In genomic region chr11:6038929-6039328, GRCm38 (mm10) we compare ENCODE assay signal across 19 mouse cellular contexts. TPM values are rescaled to one million over a fixed set of nuclear protein-coding genes. Genes with fewer than 3 reads are reported as not detected.
A peak's percentile ranks its signal among the peaks of the same experiment; 100 is the strongest.
DNase-seq lines count a peak whose midpoint lies in the region; ATAC-seq and TF ChIP-seq lines count a peak whose summit lies in the region.
"Had no signal": no experiment of that assay in that cellular context is flagged by ENCODE, and none has a peak within 500 bp of the region (broad histone marks: within the 10 kb centered on the region; RNA-seq: fewer than 3 reads in every experiment).

No protein-coding gene starts in this region.

- H3K27ac ChIP-seq in midbrain, embryonic 13.5 days, result no peak overlapping the region
- H3K27ac ChIP-seq in midbrain, embryonic 15.5 days, result no peak overlapping the region
- H3K27ac ChIP-seq in forebrain, postnatal 0 days (ENCODE audit: low read depth, low read length), result peak overlapping the region; percentile 85
- H3K27ac ChIP-seq in olfactory bulb, adult 2 months (ENCODE audit: insufficient read depth, low read depth, low read length), result peak overlapping the region; percentile 76
- H3K27ac ChIP-seq in heart, embryonic 11.5 days (ENCODE audit: low read depth, low read length), result no peak overlapping the region
- H3K27ac ChIP-seq: heart, embryonic 13.5 days; left cerebral cortex, adult 2 months; limb, embryonic 12.5 days; liver, embryonic 15.5 days; stomach, postnatal 0 days had no signal

- no peaks in the 10 kb centered on the region for H3K27me3 ChIP-seq in midbrain, embryonic 13.5 days
- no peaks in the 10 kb centered on the region for H3K27me3 ChIP-seq in midbrain, embryonic 15.5 days (replicated peaks)
- no peaks in the 10 kb centered on the region for H3K27me3 ChIP-seq in forebrain, postnatal 0 days (ENCODE audit: insufficient read depth, low read length)
- no peaks in the 10 kb centered on the region for H3K27me3 ChIP-seq in heart, embryonic 11.5 days (ENCODE audit: control insufficient read depth, insufficient read depth, low read length)
- H3K27me3 ChIP-seq: heart, embryonic 13.5 days; limb, embryonic 12.5 days; liver, embryonic 15.5 days had no signal

- H3K36me3 ChIP-seq in midbrain, embryonic 13.5 days, result no peaks in the 10 kb centered on the region
- H3K36me3 ChIP-seq in midbrain, embryonic 15.5 days (replicated peaks), result no peaks in the 10 kb centered on the region
- H3K36me3 ChIP-seq in forebrain, postnatal 0 days (ENCODE audit: insufficient read depth), result no peaks in the 10 kb centered on the region
- H3K36me3 ChIP-seq in heart, embryonic 11.5 days (ENCODE audit: control insufficient read depth, insufficient read depth, low read length), result no peaks in the 10 kb centered on the region
- H3K36me3 ChIP-seq: heart, embryonic 13.5 days; limb, embryonic 12.5 days; liver, embryonic 15.5 days had no signal

- no peaks in the 10 kb centered on the region for H3K9me3 ChIP-seq in midbrain, embryonic 13.5 days
- no peaks in the 10 kb centered on the region for H3K9me3 ChIP-seq in midbrain, embryonic 15.5 days
- no peaks in the 10 kb centered on the region for H3K9me3 ChIP-seq in forebrain, postnatal 0 days (ENCODE audit: low read length)
- H3K9me3 ChIP-seq in heart, embryonic 11.5 days (replicated peaks; ENCODE audit: control insufficient read depth, low read length), result no peaks in the 10 kb centered on the region
- H3K9me3 ChIP-seq: limb, embryonic 12.5 days had no signal

- TF ChIP-seq CTCF in forebrain, postnatal 0 days (IDR thresholded peaks at IDR 0.05; ENCODE audit: low read depth), result no peak
- TF ChIP-seq CTCF in olfactory bulb, adult 2 months (IDR thresholded peaks at IDR 0.05; ENCODE audit: insufficient read depth, low read depth, low read length), result no peak

- DNase-seq in brain, adult 2 months (ENCODE audit: low read depth, low spot score), result peak; percentile 47
- peak; percentile 72 for DNase-seq in forebrain, postnatal 0 days
- DNase-seq in ovary, postnatal 10 days (ENCODE audit: low spot score), result no peak
- DNase-seq: adrenal gland, adult 2 months; embryo, embryonic 11 days; kidney, adult 8-10 months; kidney, postnatal 4 days; lung, postnatal 14 days; thymus, postnatal 36 days had no signal

- H3K4me3 ChIP-seq in midbrain, embryonic 13.5 days (replicated peaks), result no peak overlapping the region
- H3K4me3 ChIP-seq in midbrain, embryonic 15.5 days, result no peak overlapping the region
- H3K4me3 ChIP-seq in forebrain, postnatal 0 days (ENCODE audit: low read depth, low read length), result no peak overlapping the region
- H3K4me3 ChIP-seq in olfactory bulb, adult 2 months (ENCODE audit: insufficient read depth, low read depth, low read length), result no peak overlapping the region
- H3K4me3 ChIP-seq in heart, embryonic 11.5 days (ENCODE audit: low read depth, low read length), result no peak overlapping the region
- H3K4me3 ChIP-seq: heart, embryonic 13.5 days; left cerebral cortex, adult 2 months; limb, embryonic 12.5 days; liver, embryonic 15.5 days had no signal

- H3K9ac ChIP-seq in midbrain, embryonic 13.5 days (replicated peaks), result 0 out of 2 replicates have a peak overlapping the region, but pooled peaks have one; percentile 39
- H3K9ac ChIP-seq in midbrain, embryonic 15.5 days, result no peak overlapping the region
- H3K9ac ChIP-seq in forebrain, postnatal 0 days, result no peak overlapping the region
- no peak overlapping the region for H3K9ac ChIP-seq in heart, embryonic 11.5 days (ENCODE audit: low read depth, low read length)
- H3K9ac ChIP-seq: heart, embryonic 13.5 days; limb, embryonic 12.5 days; liver, embryonic 15.5 days had no signal

- 37% methylated on average over 7 of the region's 7 CpGs for whole genome bisulfite sequencing in midbrain, embryonic 13.5 days
- WGBS in midbrain, embryonic 15.5 days, result 35% methylated on average over 7 of the region's 7 CpGs
- WGBS in forebrain, postnatal 0 days, result 20% methylated on average over 7 of the region's 7 CpGs
- WGBS in olfactory bulb, adult 2 months, result 25% methylated on average over 7 of the region's 7 CpGs
- WGBS in heart, embryonic 11.5 days (ENCODE audit: insufficient replicate concordance), result 69% methylated on average over 7 of the region's 7 CpGs

- no peak for ATAC-seq in midbrain, embryonic 13.5 days
- no peak for ATAC-seq in midbrain, embryonic 15.5 days (replicated peaks)
- peak; percentile 84 for ATAC-seq in forebrain, postnatal 0 days
- no peak for ATAC-seq in heart, embryonic 11.5 days (replicated peaks; ENCODE audit: insufficient number of reproducible peaks, low FRiP score, low TSS enrichment)
- ATAC-seq: Patski had no signal

- peaks cover 2% of the 10 kb centered on the region; the same call in 1 of the 2 replicates for H3K4me1 ChIP-seq in midbrain, embryonic 13.5 days (replicated peaks)
- H3K4me1 ChIP-seq in midbrain, embryonic 15.5 days, result peaks cover 6% of the 10 kb centered on the region; the same call in 1 of the 2 replicates
- H3K4me1 ChIP-seq in forebrain, postnatal 0 days (ENCODE audit: insufficient read depth), result peaks cover 10% of the 10 kb centered on the region
- peaks cover 44% of the 10 kb centered on the region for H3K4me1 ChIP-seq in olfactory bulb, adult 2 months (ENCODE audit: control insufficient read depth, insufficient read depth, low read length)
- no peaks in the 10 kb centered on the region for H3K4me1 ChIP-seq in heart, embryonic 11.5 days (ENCODE audit: control insufficient read depth, insufficient read depth, low read length)
- H3K4me1 ChIP-seq: heart, embryonic 13.5 days; limb, embryonic 12.5 days had no signal

- H3K4me2 ChIP-seq in midbrain, embryonic 13.5 days (replicated peaks), result no peak overlapping the region
- H3K4me2 ChIP-seq in midbrain, embryonic 15.5 days, result no peak overlapping the region
- H3K4me2 ChIP-seq in forebrain, postnatal 0 days (ENCODE audit: low read depth), result no peak overlapping the region
- no peak overlapping the region for H3K4me2 ChIP-seq in heart, embryonic 11.5 days
- H3K4me2 ChIP-seq: heart, embryonic 13.5 days; limb, embryonic 12.5 days; liver, embryonic 15.5 days had no signal

- no peak for TF ChIP-seq POLR2A in olfactory bulb, adult 2 months (IDR thresholded peaks at IDR 0.05; ENCODE audit: insufficient read depth, low read depth, low read length)

RNA-seq across cellular contexts. Expression of gene Camk2b, which starts 27.2 kb away (rescaled TPM):
- polyA plus RNA-seq in midbrain, embryonic 13.5 days (2015; fragmentation: Nextera tagmentation; extraction: Ambion mirVana), result 45.6 and 47.0 TPM in 2 replicates
- 134 and 147 TPM in 2 replicates for polyA plus RNA-seq in midbrain, embryonic 15.5 days (2015; fragmentation: Nextera tagmentation; extraction: Ambion mirVana)
- total RNA-seq in forebrain, postnatal 0 days (2014; rRNA removed), result 271 and 284 TPM in 2 replicates
- polyA plus RNA-seq in forebrain, postnatal 0 days (2015; fragmentation: Nextera tagmentation; extraction: Ambion mirVana), result 227 and 280 TPM in 2 replicates
- polyA plus RNA-seq in olfactory bulb, adult 2 months (2012; ENCODE audit: insufficient read depth, insufficient read length, low replicate concordance, missing spikeins), result 150 and 183 TPM in 2 replicates
- 2.4 and 2.7 TPM in 2 replicates for polyA plus RNA-seq in heart, embryonic 11.5 days (2014; fragmentation: Nextera tagmentation; extraction: Ambion mirVana)

Comparison
In these comparisons a context has a peak if more than half of its experiments do, and no peak if none do; other contexts are left out.
1. H3K27ac ChIP-seq: peak in forebrain, postnatal 0 days (single experiment) and olfactory bulb, adult 2 months (single experiment); none in midbrain, embryonic 13.5 days (single experiment), midbrain, embryonic 15.5 days (single experiment) and heart, embryonic 11.5 days (single experiment).
2. RNA of gene Camk2b, which starts 27.2 kb away (polyA plus RNA-seq): 227 to 280 TPM in forebrain, postnatal 0 days, 150 to 183 TPM in olfactory bulb, adult 2 months, 134 to 147 TPM in midbrain, embryonic 15.5 days and 45.6 to 47.0 TPM in midbrain, embryonic 13.5 days; 2.4 to 2.7 TPM in heart, embryonic 11.5 days; every median in the first group is over 10 times any median in the second.